Mouse (Mus musculus): ENCODE measurements around the gene Gm28042. TPM values are rescaled to one million over a fixed set of nuclear protein-coding genes. Genes with fewer than 3 reads are reported as not detected.

Gm28042 gene
- polyA plus RNA-seq, 1 experiment from 2014 or later: 1.3 TPM

GRCm38 (mm10) chr2:120049632-120050274 is 22.5 kb downstream of the Gm28042 start:
- no peak for ATAC-seq
- TF ChIP-seq CTCF (IDR thresholded peaks at IDR 0.05; ENCODE audit: low read depth): peak; percentile 86

GRCm38 (mm10) chr2:120051405-120051804 is 24.1 kb downstream of the Gm28042 start:
- WGBS: 59% methylated on average over 6 of the region's 6 CpGs
- no peak overlapping the region for H3K4me3 ChIP-seq (ENCODE audit: low read depth, low read length)
- H3K27ac ChIP-seq (ENCODE audit: low read depth, low read length): no peak overlapping the region
- no peak for ATAC-seq
- no peaks in the 10 kb centered on the region for H3K36me3 ChIP-seq (ENCODE audit: control insufficient read depth, insufficient read depth)
- H3K4me2 ChIP-seq (replicated peaks; ENCODE audit: low read depth): no peak overlapping the region
- H3K9me3 ChIP-seq (ENCODE audit: control insufficient read depth): no peaks in the 10 kb centered on the region
- TF ChIP-seq CTCF (IDR thresholded peaks at IDR 0.05; ENCODE audit: low read depth): no peak
- H3K9ac ChIP-seq (ENCODE audit: low read depth, low read length): no peak overlapping the region
- H3K4me1 ChIP-seq (replicated peaks; ENCODE audit: control insufficient read depth, insufficient read depth, low read length): no peaks in the 10 kb centered on the region
- no peaks in the 10 kb centered on the region for H3K27me3 ChIP-seq (replicated peaks; ENCODE audit: control insufficient read depth, insufficient read depth, low read length)

More at GRCm38 (mm10) chr2:120049632-120050274, 22.5 kb downstream of the Gm28042 start:
- WGBS: 57% methylated on average over 10 of the region's 10 CpGs
- no peaks in the 10 kb centered on the region for H3K9me3 ChIP-seq (ENCODE audit: control insufficient read depth)
- no peaks in the 10 kb centered on the region for H3K4me1 ChIP-seq (replicated peaks; ENCODE audit: control insufficient read depth, insufficient read depth, low read length)
- no peak overlapping the region for H3K9ac ChIP-seq (ENCODE audit: low read depth, low read length)
- no peak overlapping the region for H3K27ac ChIP-seq (ENCODE audit: low read depth, low read length)
- H3K4me3 ChIP-seq (ENCODE audit: low read depth, low read length): no peak overlapping the region
- no peak overlapping the region for H3K4me2 ChIP-seq (replicated peaks; ENCODE audit: low read depth)
- H3K36me3 ChIP-seq (ENCODE audit: control insufficient read depth, insufficient read depth): no peaks in the 10 kb centered on the region
- H3K27me3 ChIP-seq (replicated peaks; ENCODE audit: control insufficient read depth, insufficient read depth, low read length): no peaks in the 10 kb centered on the region

- Histone ChIP-seq H3K9ac (ENCODE audit: low read depth, low read length) (no peak overlapping the region), H3K36me3 (ENCODE audit: control insufficient read depth, insufficient read depth) (no peaks in the 10 kb centered on the region), H3K4me3 (ENCODE audit: low read depth, low read length) (no peak overlapping the region), H3K27ac (ENCODE audit: low read depth, low read length) (no peak overlapping the region), H3K27me3 (replicated peaks; ENCODE audit: control insufficient read depth, insufficient read depth, low read length) (no peaks in the 10 kb centered on the region), H3K4me2 (replicated peaks; ENCODE audit: low read depth) (no peak overlapping the region), H3K9me3 (ENCODE audit: control insufficient read depth) (no peaks in the 10 kb centered on the region), H3K4me1 (replicated peaks; ENCODE audit: control insufficient read depth, insufficient read depth, low read length) (no peaks in the 10 kb centered on the region)
- ATAC-seq: 0 out of 2 replicates have a peak, but pooled peaks have one; percentile 7
- 65% methylated on average over 12 of the region's 12 CpGs for WGBS
- no peak for TF ChIP-seq CTCF (IDR thresholded peaks at IDR 0.05; ENCODE audit: low read depth)
These were observed 27.7 kb downstream of the Gm28042 start for GRCm38 (mm10) chr2:120054771-120055552.

DNA sequence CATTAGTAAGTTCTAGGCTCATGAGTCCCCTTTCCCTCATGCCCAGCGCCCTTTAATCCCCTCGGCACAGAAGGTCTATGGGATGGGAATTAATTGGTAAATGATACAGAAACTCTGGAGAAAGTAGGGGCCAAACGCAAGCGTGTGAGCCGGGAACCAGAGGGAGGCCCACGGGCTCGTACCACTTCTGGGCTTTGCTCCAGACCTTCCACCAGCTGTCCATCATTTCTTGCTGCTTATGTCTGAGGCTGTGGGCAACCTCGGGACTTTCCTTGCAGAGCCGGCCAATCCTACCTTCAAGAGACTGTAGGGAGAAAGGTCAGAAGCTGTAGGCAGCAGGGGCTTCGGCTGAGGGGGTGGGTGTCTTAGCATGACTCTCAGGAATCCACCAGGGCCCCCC is 28.6 kb downstream of the Gm28042 start:
- TF ChIP-seq CTCF (IDR thresholded peaks at IDR 0.05; ENCODE audit: low read depth): no peak
- H3K4me1 ChIP-seq (replicated peaks; ENCODE audit: control insufficient read depth, insufficient read depth, low read length): no peaks in the 10 kb centered on the region
- no peak overlapping the region for H3K4me2 ChIP-seq (replicated peaks; ENCODE audit: low read depth)
- no peaks in the 10 kb centered on the region for H3K36me3 ChIP-seq (ENCODE audit: control insufficient read depth, insufficient read depth)
- 83% methylated on average over 10 of the region's 10 CpGs for WGBS
- no peak overlapping the region for H3K9ac ChIP-seq (ENCODE audit: low read depth, low read length)
- no peak overlapping the region for H3K4me3 ChIP-seq (ENCODE audit: low read depth, low read length)
- no peak for ATAC-seq
- no peak overlapping the region for H3K27ac ChIP-seq (ENCODE audit: low read depth, low read length)
- H3K27me3 ChIP-seq (replicated peaks; ENCODE audit: control insufficient read depth, insufficient read depth, low read length): no peaks in the 10 kb centered on the region
- no peaks in the 10 kb centered on the region for H3K9me3 ChIP-seq (ENCODE audit: control insufficient read depth)

GRCm38 (mm10) chr2:120058818-120059217 is 31.5 kb downstream of the Gm28042 start:
- no peak for ATAC-seq
- no peak for TF ChIP-seq CTCF (IDR thresholded peaks at IDR 0.05; ENCODE audit: low read depth)
- Histone ChIP-seq H3K9me3 (ENCODE audit: control insufficient read depth) (no peaks in the 10 kb centered on the region), H3K4me1 (replicated peaks; ENCODE audit: control insufficient read depth, insufficient read depth, low read length) (no peaks in the 10 kb centered on the region), H3K4me3 (ENCODE audit: low read depth, low read length) (no peak overlapping the region), H3K36me3 (ENCODE audit: control insufficient read depth, insufficient read depth) (no peaks in the 10 kb centered on the region), H3K9ac (ENCODE audit: low read depth, low read length) (no peak overlapping the region), H3K4me2 (replicated peaks; ENCODE audit: low read depth) (no peak overlapping the region), H3K27ac (ENCODE audit: low read depth, low read length) (no peak overlapping the region), H3K27me3 (replicated peaks; ENCODE audit: control insufficient read depth, insufficient read depth, low read length) (no peaks in the 10 kb centered on the region)
- WGBS: 74% methylated on average over 4 of the region's 4 CpGs

DNA sequence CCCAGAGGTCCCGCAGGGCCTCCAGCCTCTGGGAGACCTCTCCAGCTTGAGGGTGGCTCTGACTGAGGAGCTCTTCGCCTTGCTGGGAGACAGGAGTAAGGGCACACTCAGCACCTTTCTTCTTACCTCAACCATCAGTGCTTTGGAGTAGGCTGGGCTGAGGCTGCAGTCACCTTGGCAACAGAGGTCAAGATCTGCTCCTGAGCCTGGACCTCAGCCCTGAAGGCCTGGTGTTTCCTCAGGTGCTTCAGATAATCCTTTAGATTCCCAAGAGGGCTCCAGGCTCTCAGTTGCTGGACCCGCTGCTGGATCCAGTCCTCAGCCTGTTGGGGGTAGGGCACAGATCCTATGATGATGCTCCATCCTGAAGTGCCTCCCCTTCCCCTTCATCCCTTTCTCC is 32.2 kb downstream of the Gm28042 start:
- no peaks in the 10 kb centered on the region for H3K36me3 ChIP-seq (ENCODE audit: control insufficient read depth, insufficient read depth)
- no peak for TF ChIP-seq CTCF (IDR thresholded peaks at IDR 0.05; ENCODE audit: low read depth)
- no peaks in the 10 kb centered on the region for H3K9me3 ChIP-seq (ENCODE audit: control insufficient read depth)
- H3K27me3 ChIP-seq (replicated peaks; ENCODE audit: control insufficient read depth, insufficient read depth, low read length): no peaks in the 10 kb centered on the region
- H3K4me3 ChIP-seq (ENCODE audit: low read depth, low read length): no peak overlapping the region
- no peak overlapping the region for H3K27ac ChIP-seq (ENCODE audit: low read depth, low read length)
- H3K4me1 ChIP-seq (replicated peaks; ENCODE audit: control insufficient read depth, insufficient read depth, low read length): no peaks in the 10 kb centered on the region
- no peak overlapping the region for H3K9ac ChIP-seq (ENCODE audit: low read depth, low read length)
- no peak for ATAC-seq
- WGBS: 85% methylated on average over 3 of the region's 3 CpGs
- no peak overlapping the region for H3K4me2 ChIP-seq (replicated peaks; ENCODE audit: low read depth)
